Mouse (Mus musculus): ENCODE measurements around the gene Dcaf6. TPM values are rescaled to one million over a fixed set of nuclear protein-coding genes. Genes with fewer than 3 reads are reported as not detected.

Gene Dcaf6
- polyA plus RNA-seq (2016; fragmentation: Nextera tagmentation; extraction: Ambion mirVana) = 11.4 and 12.2 TPM in 2 replicates

DNA sequence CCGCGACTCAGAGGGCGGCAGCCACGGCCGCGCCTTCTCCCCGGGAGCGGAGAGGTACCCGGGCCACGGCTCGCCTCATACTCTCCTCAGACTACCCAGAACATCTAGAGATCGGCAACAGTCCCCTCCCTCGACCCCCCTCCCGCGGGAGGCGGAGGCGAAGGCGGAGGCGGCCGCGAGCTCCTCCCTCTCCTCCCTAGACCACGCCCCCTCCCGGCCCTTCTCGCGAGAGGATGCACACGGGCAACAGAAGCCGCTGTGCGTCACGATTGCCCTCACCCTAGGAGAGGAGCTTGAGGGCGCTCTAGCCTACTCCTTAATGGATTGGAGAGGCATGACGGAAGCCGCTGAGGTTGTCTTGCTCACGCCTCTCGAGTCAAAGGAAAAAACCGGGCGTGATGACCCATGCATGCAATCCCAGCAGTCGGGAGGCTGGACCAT lies at the start of gene Dcaf6, which contains the start of gene Mpc2:
TSS of gene Dcaf6 (minus strand) at position 116 of the 441 bp plus-strand sequence.
TSS of gene Mpc2 (plus strand) at position 278 of the 441 bp plus-strand sequence.
- Histone ChIP-seq H3K9me3 (no peaks in the 10 kb centered on the region), H3K4me2 (peak within 1 kb of the TSS; percentile 75), H3K9ac (replicated peaks) (peak within 1 kb of the TSS; percentile 82), H3K4me3 (replicated peaks) (peak within 1 kb of the TSS; percentile 91), H3K27me3 (no peaks in the 10 kb centered on the region), H3K4me1 (replicated peaks) (peaks cover 8% of the 10 kb centered on the region; the same call in 1 of the 2 replicates), H3K27ac (peak within 1 kb of the TSS; percentile 93), H3K36me3 (no peaks in the 10 kb centered on the region)
- ATAC-seq (ENCODE audit: insufficient number of reproducible peaks, insufficient read depth, low FRiP score, low TSS enrichment, low read depth) = peak; percentile 93
- under 1% methylated on average over 27 of the region's 37 CpGs for WGBS

DNA sequence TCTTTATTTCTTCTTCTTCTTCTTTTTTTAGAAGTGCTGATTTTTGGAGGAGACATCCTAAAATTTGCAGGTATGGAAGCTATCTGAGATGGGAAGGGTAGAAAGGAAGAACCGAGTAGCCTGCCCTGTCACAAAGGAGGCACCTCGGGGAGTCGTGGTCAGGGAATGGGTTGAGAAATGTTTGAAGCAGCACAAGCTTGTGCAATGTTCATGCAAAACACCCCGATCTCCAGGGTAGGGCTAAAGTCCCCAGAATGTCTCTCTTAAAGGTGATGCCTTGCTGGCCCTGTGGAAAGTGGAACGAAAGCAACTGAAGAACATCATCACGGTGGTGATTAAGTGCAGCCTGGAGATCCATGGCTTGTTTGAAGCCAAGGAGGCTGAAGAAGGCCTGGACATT lies 46.0 kb upstream of the Dcaf6 start:
- WGBS = 91% methylated on average over 6 of the region's 6 CpGs
- no peaks in the 10 kb centered on the region for H3K9me3 ChIP-seq
- no peak overlapping the region for H3K9ac ChIP-seq (replicated peaks)
- H3K27me3 ChIP-seq = no peaks in the 10 kb centered on the region
- H3K4me2 ChIP-seq = no peak overlapping the region
- 0 out of 2 replicates have a peak, but pooled peaks cover 2% of the 10 kb centered on the region for H3K4me1 ChIP-seq (replicated peaks)
- no peaks in the 10 kb centered on the region for H3K36me3 ChIP-seq
- H3K4me3 ChIP-seq (replicated peaks) = no peak overlapping the region
- no peak overlapping the region for H3K27ac ChIP-seq
- no peak for ATAC-seq (ENCODE audit: insufficient number of reproducible peaks, insufficient read depth, low FRiP score, low TSS enrichment, low read depth)

DNA sequence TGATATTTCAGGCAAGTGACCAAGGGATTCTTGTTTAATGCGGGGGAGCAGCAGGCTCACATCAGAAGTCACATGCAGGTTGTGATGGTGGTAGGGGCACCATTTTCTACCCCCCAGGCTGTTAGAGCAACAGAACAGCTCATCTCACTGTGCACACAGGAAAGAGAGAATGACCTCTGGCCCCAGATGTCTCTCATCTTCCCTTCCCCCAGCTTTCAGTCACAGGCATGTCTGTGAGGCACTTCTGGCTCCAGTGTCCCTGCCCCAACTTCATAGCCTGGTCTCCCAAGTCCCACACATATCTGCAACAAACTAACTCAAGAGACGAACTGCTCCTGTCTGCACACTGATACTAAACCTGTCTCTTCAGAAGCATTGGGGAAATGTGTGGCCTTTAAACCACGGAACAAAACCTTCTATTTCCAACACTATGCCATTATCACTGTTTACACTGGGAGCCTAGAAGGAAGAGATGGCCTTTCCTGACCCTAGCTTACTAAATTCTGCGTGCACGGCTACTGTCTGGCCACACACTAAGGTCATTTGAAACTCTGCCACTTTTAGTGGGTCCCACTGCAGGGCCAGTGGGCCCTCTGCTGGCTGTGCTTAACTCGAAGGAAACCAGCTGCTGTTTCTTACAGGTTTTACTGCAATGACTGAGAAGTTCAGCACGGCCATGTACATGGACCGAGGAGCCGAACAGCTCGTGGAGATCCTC lies 43.2 kb upstream of the Dcaf6 start:
- H3K27ac ChIP-seq = no peak overlapping the region
- WGBS = 38% methylated on average over 10 of the region's 10 CpGs
- no peak overlapping the region for H3K9ac ChIP-seq (replicated peaks)
- H3K4me2 ChIP-seq = no peak overlapping the region
- no peaks in the 10 kb centered on the region for H3K9me3 ChIP-seq
- 0 out of 2 replicates have a peak, but pooled peaks cover 2% of the 10 kb centered on the region for H3K4me1 ChIP-seq (replicated peaks)
- no peaks in the 10 kb centered on the region for H3K27me3 ChIP-seq
- no peak for ATAC-seq (ENCODE audit: insufficient number of reproducible peaks, insufficient read depth, low FRiP score, low TSS enrichment, low read depth)
- H3K4me3 ChIP-seq (replicated peaks) = no peak overlapping the region
- H3K36me3 ChIP-seq = no peaks in the 10 kb centered on the region

DNA sequence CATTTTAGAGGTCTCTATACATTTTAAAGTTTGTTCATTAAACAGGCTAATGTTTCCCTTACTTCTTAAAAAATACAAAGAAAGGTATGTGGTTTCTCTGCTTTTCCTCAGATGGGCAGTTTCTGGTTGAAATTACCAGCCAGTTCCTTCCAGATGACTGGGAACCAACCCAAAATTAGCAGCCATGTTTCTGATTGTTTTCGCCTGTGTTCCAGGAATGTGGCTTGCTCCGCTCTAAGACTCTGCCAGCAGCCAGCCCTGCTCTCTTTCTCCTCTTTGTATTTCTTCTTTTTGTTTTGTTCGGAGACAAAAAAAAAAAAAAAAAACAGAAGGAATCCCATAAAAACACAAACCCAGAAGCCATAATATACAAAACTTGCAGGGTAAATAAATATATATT lies 38.6 kb upstream of the Dcaf6 start:
- no peaks in the 10 kb centered on the region for H3K36me3 ChIP-seq
- no peak overlapping the region for H3K9ac ChIP-seq (replicated peaks)
- 60% methylated on average over 3 of the region's 3 CpGs for WGBS
- ATAC-seq (ENCODE audit: insufficient number of reproducible peaks, insufficient read depth, low FRiP score, low TSS enrichment, low read depth) = no peak
- H3K27ac ChIP-seq = no peak overlapping the region
- H3K27me3 ChIP-seq = no peaks in the 10 kb centered on the region
- H3K4me3 ChIP-seq (replicated peaks) = no peak overlapping the region
- H3K4me1 ChIP-seq (replicated peaks) = 0 out of 2 replicates have a peak, but pooled peaks cover 2% of the 10 kb centered on the region
- no peaks in the 10 kb centered on the region for H3K9me3 ChIP-seq
- no peak overlapping the region for H3K4me2 ChIP-seq

DNA sequence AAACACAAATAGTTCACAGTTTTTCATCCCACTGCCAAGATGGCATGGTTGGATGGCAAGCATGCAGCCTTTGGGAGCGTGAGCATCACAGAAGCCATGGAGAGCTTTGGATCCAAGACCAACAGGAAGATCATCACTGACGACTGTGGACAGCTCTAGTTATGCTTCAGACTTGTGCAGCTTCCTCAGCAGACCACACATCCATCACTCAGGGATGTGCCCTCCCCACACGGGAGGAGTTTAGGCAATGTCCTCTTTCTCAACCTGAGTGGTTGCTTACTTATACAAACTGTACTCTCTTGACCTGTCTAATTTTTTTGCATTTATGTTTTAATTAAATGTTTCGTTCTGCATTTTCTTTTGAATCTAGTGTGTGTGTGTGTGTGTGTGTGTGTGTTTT lies 28.9 kb upstream of the Dcaf6 start:
- H3K27me3 ChIP-seq = no peaks in the 10 kb centered on the region
- WGBS = 84% methylated on average over 4 of the region's 4 CpGs
- no peaks in the 10 kb centered on the region for H3K9me3 ChIP-seq
- H3K4me3 ChIP-seq (replicated peaks) = no peak overlapping the region
- H3K4me1 ChIP-seq (replicated peaks) = no peaks in the 10 kb centered on the region
- H3K36me3 ChIP-seq = no peaks in the 10 kb centered on the region
- H3K9ac ChIP-seq (replicated peaks) = no peak overlapping the region
- ATAC-seq (ENCODE audit: insufficient number of reproducible peaks, insufficient read depth, low FRiP score, low TSS enrichment, low read depth) = no peak
- no peak overlapping the region for H3K4me2 ChIP-seq
- no peak overlapping the region for H3K27ac ChIP-seq

DNA sequence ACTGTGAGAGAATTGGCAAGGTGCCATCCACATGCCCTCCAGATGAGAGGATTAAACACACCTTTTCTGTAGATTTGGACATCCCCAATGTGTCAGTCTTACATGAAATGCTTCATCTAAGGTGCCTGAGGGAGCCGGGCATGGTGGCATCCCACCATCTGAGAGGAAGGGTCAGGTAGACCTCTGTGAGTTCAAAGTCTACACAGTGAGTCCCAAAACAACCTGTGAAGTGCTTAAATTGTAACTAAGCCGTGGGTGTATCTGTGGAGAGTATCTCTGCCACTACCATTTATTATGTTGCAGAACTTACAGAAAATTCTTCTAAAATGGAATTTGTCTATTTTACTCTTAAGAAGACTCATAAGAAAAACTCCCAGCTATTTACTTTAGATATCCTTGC lies 25.8 kb upstream of the Dcaf6 start:
- Histone ChIP-seq H3K27ac (no peak overlapping the region), H3K36me3 (peaks cover 3% of the 10 kb centered on the region; the same call in 1 of the 2 replicates), H3K27me3 (no peaks in the 10 kb centered on the region), H3K4me1 (replicated peaks) (no peaks in the 10 kb centered on the region), H3K9ac (replicated peaks) (no peak overlapping the region), H3K9me3 (no peaks in the 10 kb centered on the region), H3K4me3 (replicated peaks) (no peak overlapping the region), H3K4me2 (no peak overlapping the region)
- no peak for ATAC-seq (ENCODE audit: insufficient number of reproducible peaks, insufficient read depth, low FRiP score, low TSS enrichment, low read depth)
- 84% methylated on average over 2 of the region's 2 CpGs for WGBS

DNA sequence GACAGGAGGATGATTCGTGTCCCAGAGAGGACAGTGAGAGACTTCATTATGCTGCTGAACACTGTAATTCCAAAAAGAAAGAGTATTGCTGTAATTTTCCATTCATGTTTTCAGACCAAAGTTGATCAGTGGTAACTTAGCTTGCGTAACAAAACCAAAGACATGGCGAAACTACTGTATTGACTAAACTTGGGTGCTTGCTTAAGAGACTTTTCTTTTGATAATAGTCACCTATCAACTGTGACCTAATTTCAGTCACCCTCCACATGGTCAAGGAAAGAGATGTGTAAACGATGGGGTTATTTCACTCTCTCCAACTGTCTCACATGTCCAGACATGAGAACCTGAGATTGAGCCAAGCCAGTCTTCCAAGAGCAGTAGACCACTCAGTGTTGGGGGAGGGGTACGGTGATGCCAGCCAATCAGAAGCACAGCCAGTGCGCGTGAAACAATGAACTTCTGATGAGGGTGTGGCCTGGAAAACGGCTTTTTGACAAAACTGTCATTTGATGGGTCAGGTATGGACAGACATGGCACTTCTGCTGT lies 24.5 kb upstream of the Dcaf6 start, which contains the start of gene Adcy10:
TSS of gene Adcy10 (plus strand) at position 496 of the 546 bp plus-strand sequence.
- no peak for ATAC-seq (ENCODE audit: insufficient number of reproducible peaks, insufficient read depth, low FRiP score, low TSS enrichment, low read depth)
- Histone ChIP-seq H3K4me1 (replicated peaks) (no peaks in the 10 kb centered on the region), H3K9ac (replicated peaks) (no peak within 1 kb of the TSS), H3K4me3 (replicated peaks) (no peak within 1 kb of the TSS), H3K36me3 (peaks cover 7% of the 10 kb centered on the region; the same call in 1 of the 2 replicates), H3K9me3 (no peaks in the 10 kb centered on the region), H3K27me3 (no peaks in the 10 kb centered on the region), H3K4me2 (no peak within 1 kb of the TSS), H3K27ac (no peak within 1 kb of the TSS)
- WGBS = 91% methylated on average over 8 of the region's 8 CpGs

DNA sequence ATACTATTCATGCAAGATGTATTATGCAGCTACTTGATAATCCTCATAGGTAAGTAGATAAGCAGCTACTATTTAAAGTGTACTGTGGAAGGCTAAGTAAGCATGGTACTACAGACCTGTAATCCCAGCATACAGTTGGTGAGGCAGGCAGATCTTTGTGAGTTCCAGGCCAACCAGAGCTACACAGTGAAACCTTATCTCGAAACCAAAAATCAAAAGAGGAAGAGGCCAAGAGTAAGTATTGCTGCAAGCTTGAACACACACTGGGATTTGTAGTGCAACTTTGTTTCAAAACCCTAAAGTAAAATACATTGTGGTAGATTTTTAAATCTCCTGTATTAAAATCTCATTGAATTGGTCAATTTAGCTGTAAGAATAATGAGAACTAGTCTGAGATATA lies 11.2 kb upstream of the Dcaf6 start:
- whole genome bisulfite sequencing = 82% methylated on average over 1 of the region's 1 CpGs
- no peak for ATAC-seq (ENCODE audit: insufficient number of reproducible peaks, insufficient read depth, low FRiP score, low TSS enrichment, low read depth)
- no peak overlapping the region for H3K27ac ChIP-seq
- no peaks in the 10 kb centered on the region for H3K27me3 ChIP-seq
- no peak overlapping the region for H3K4me3 ChIP-seq (replicated peaks)
- H3K9me3 ChIP-seq = no peaks in the 10 kb centered on the region
- H3K36me3 ChIP-seq = no peaks in the 10 kb centered on the region
- no peak overlapping the region for H3K9ac ChIP-seq (replicated peaks)
- H3K4me1 ChIP-seq (replicated peaks) = no peaks in the 10 kb centered on the region
- no peak overlapping the region for H3K4me2 ChIP-seq

DNA sequence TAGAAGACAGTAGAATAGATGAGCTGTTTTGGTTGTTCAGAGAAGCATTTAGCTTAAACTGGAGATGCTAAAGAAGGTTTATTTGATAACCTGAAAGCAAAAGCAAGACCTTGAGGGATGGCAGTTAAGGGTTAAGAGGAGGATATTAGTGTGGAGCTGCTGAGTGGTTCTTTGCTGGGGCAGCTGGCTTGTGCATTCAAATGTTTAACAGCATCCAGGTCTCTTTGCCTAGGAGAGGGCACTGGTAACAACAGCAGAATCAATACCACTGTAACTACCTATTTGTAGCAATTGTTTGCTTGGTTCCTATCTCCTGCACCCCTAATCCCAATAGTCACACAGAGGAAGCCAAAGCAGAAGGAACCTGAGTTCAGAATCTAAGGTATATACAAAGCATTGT lies 9.4 kb upstream of the Dcaf6 start:
- Histone ChIP-seq H3K9me3 (no peaks in the 10 kb centered on the region), H3K27me3 (no peaks in the 10 kb centered on the region), H3K4me2 (no peak overlapping the region), H3K4me1 (replicated peaks) (no peaks in the 10 kb centered on the region), H3K9ac (replicated peaks) (no peak overlapping the region), H3K4me3 (replicated peaks) (no peak overlapping the region), H3K27ac (no peak overlapping the region), H3K36me3 (no peaks in the 10 kb centered on the region)
- no peak for ATAC-seq (ENCODE audit: insufficient number of reproducible peaks, insufficient read depth, low FRiP score, low TSS enrichment, low read depth)

DNA sequence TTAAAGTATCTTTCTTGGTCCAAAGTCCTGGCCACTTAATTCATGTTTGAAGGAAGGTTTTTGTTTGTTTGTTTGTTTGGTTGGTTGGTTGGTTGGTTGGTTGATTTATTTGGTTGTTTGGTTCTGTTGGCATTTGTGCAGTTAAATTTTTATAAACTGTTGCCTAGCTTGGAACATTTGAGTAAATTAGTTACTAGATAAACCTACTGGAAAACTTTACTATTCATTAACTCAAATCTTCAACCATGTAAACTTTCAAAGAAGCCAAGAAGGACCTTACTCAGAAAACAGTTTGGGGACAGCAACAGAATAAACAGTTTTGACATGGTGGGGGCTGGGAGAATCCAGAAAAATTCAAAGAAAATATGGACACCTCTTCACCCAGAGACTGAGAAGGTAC lies 8.7 kb upstream of the Dcaf6 start:
- no peak for ATAC-seq (ENCODE audit: insufficient number of reproducible peaks, insufficient read depth, low FRiP score, low TSS enrichment, low read depth)
- Histone ChIP-seq H3K4me1 (replicated peaks) (no peaks in the 10 kb centered on the region), H3K4me2 (no peak overlapping the region)

DNA sequence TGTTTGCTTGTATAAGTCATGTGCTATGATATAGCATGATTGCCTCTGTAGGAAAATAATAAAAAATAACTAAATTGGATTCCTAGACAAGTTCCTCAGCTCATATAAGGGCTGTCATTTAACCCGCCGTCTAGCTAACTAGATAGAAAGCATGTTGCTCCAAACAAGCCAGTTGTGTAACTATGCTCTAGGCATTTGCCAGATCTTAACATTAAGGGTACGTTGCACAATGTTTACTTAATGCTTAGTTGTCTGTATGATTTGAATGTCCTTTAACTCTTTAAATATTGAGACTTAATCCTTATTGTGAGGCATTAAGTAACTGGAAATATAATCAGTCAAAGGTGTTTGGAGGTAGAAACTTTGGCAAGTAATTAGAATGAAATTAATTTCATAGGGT lies 4.3 kb upstream of the Dcaf6 start:
- Histone ChIP-seq H3K9ac (replicated peaks) (no peak overlapping the region), H3K27me3 (no peaks in the 10 kb centered on the region), H3K9me3 (no peaks in the 10 kb centered on the region), H3K36me3 (no peaks in the 10 kb centered on the region), H3K4me2 (no peak overlapping the region), H3K4me1 (replicated peaks) (peaks cover 4% of the 10 kb centered on the region; the same call in 1 of the 2 replicates), H3K4me3 (replicated peaks) (no peak overlapping the region), H3K27ac (no peak overlapping the region)
- ATAC-seq (ENCODE audit: insufficient number of reproducible peaks, insufficient read depth, low FRiP score, low TSS enrichment, low read depth) = no peak
- WGBS = 81% methylated on average over 3 of the region's 3 CpGs

More for the DNA sequence above, 8.7 kb upstream of the Dcaf6 start:
- H3K9ac ChIP-seq (replicated peaks) = no peak overlapping the region
- H3K36me3 ChIP-seq = no peaks in the 10 kb centered on the region
- H3K9me3 ChIP-seq = no peaks in the 10 kb centered on the region
- H3K27me3 ChIP-seq = no peaks in the 10 kb centered on the region
- H3K27ac ChIP-seq = no peak overlapping the region
- H3K4me3 ChIP-seq (replicated peaks) = no peak overlapping the region

Measured in limb, embryonic 12.5 days (tissue).